Mouse (Mus musculus) testis, adult 2 months (tissue): Measurements from ENCODE around the gene Wdsub1.

Experiments used
- CTCF ChIP-seq: fragments of 200-500 bp; IDR thresholded peaks from 2 replicates; pipeline ENCODE4 v1.5.1; 2012; ENCODE audit warnings: low read depth, mild to moderate bottlenecking, inconsistent platforms, low read length, moderate library complexity; ENCODE audit not compliant: control insufficient read depth, insufficient read depth, insufficient replicate concordance
- POLR2A ChIP-seq: fragments of 200-500 bp; IDR thresholded peaks from 2 replicates; pipeline ENCODE4 v1.6.1; 2012; ENCODE audit warnings: low read depth, mild to moderate bottlenecking, inconsistent platforms, low read length, moderate library complexity; ENCODE audit not compliant: control insufficient read depth

GRCm38 (mm10) chr2:59824289-59824688 is 58.1 kb downstream of the Wdsub1 start:
- TF ChIP-seq CTCF (no peak), POLR2A (no peak)
